Mouse (Mus musculus): ENCODE measurements around the gene Gm4969.

DNA sequence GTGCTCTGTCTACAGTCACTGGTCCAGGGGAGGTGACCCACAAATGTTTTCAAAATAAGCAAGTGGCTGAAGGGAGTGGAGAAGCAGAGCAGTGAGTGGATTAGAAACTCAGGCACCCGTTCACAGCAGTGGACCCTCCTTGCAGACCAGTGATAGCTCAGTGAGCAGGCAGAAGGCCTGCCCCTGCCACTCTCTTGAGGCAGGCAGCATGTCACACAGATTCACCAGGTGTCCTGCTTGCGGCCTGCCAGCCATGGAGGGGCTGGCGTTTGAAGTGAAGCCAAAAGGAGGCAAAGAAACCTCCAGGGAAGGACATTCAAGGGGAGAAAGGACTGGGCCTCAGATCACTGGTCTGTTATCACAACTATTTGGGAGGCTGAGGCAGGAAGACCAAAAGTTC lies 39.4 kb downstream of the Gm4969 start:
- no peak for TF ChIP-seq GATA1 (IDR thresholded peaks at IDR 0.05; ENCODE audit: borderline replicate concordance, low read length)
- TF ChIP-seq FLI1 (IDR thresholded peaks at IDR 0.05; ENCODE audit: low read length), result no peak

All from megakaryocyte, embryonic 14.5 days (primary cell).